Mouse (Mus musculus) cortical plate, adult 2 months (tissue): ENCODE measurements around the gene Tsc22d4.

Source experiments
- CTCF ChIP-seq: fragments of 200-500 bp; IDR thresholded peaks from 2 replicates; pipeline ENCODE4 v1.5.1; 2011; ENCODE audit warnings: mild to moderate bottlenecking, control low read depth, low read length; ENCODE audit not compliant: insufficient read depth; ENCODE audit errors: extremely low read depth
- POLR2A ChIP-seq: fragments of 200-500 bp; IDR thresholded peaks from 2 replicates; pipeline ENCODE4 v1.6.1; 2011; ENCODE audit warnings: mild to moderate bottlenecking, low read length, control low read depth; ENCODE audit not compliant: insufficient read depth; ENCODE audit errors: extremely low read depth

DNA sequence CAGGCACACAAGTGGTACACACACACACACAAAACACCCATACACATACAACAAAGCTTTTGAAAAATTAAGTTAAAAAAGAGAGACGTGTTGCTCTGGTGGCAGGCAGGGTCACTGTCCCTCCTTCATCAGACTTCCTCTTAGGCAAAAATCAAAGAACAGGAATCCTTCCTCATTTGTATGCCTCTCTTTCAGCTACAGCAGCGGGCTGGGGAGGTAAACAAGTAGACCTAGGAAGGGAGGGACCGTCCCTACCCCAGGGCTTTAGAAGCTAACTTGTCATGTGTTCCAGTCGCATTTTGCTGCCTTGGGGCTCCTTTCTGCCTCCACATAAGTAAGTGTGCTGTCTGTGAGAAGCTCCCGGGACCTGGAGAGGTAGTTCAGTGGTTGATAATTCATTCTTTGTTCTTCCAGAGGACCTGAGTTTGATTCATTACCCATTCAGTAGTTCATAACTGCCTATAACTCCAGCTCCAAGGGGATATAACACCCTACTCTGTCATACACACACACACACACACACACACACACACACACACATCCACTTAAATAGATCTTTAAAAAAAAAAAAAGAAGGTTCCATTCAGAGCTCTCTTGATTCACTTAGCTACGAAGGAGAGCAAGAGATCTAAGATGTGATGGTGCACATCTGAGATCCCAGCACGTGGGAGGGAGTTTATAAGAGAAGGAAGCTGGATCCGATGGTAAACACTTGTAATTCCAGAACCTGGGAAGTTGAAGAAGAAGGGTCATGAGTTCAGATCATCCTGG lies 27.3 kb upstream of the Tsc22d4 start:
- TF ChIP-seq POLR2A (no peak), CTCF (no peak)
